In the genomic region with DNA sequence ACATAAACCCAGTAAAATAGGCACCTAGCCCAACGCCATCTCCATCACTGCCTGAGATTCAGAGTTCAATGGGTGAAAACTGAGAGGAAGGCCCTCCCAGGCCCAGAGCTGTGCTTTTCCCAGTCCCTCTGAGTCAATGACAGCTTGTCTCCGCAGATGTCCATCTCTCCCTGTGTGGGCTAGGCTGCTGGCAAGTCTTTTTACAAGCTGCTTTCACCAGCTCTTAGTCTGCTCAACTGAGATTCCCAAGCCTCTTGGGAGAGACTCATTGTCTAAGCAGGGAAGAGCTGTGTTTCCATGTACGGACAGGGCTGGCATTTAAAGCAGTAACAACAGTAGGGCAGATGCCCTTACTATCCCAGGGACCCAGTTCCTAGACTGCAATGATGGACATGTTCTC, we compare ENCODE assay signal across 11 mouse cellular contexts.
DNase-seq lines count a peak whose midpoint lies in the region.
"Had no signal": no experiment of that assay in that cellular context is flagged by ENCODE, and none has a peak within 500 bp of the region (broad histone marks: within the 10 kb centered on the region; RNA-seq: fewer than 3 reads in every experiment).

No protein-coding gene starts in this region.

- DNase-seq in heart, adult 11 months: peak; percentile 50
- no peak for DNase-seq in heart, postnatal 36 days
- peak; percentile 55 to 72 for DNase-seq in right cerebral cortex, postnatal 10 days (ENCODE audit: low spot score in 2 of 2)
- DNase-seq in right cerebral cortex, postnatal 25 days: no peak
- DNase-seq in cerebellum, postnatal 36 days: peak; percentile 16 to 37
- DNase-seq in thymus, postnatal 4 days: no peak
- no peak for DNase-seq in kidney, postnatal 14 days
- DNase-seq in heart, postnatal 10 days: no peak
- DNase-seq: adrenal gland, postnatal 25 days; lung, adult 18-20 months; lung, postnatal 4 days had no signal

- intact Hi-C loops in heart, postnatal 36 days (cut with DNase I): no loop called here
- intact Hi-C loops in heart, postnatal 10 days (cut with DNase I): no loop called here

Comparison
In these comparisons a context has a peak if more than half of its experiments do, and no peak if none do; other contexts are left out.
1. DNase-seq: peak in heart, adult 11 months (single experiment), right cerebral cortex, postnatal 10 days (2 of 2) and cerebellum, postnatal 36 days (2 of 2); none in heart, postnatal 36 days (0 of 2), right cerebral cortex, postnatal 25 days (single experiment), thymus, postnatal 4 days (single experiment), kidney, postnatal 14 days (single experiment) and heart, postnatal 10 days (0 of 2).